Mouse (Mus musculus): Measurements from ENCODE around the gene Myo1e. TPM values are rescaled to one million over a fixed set of nuclear protein-coding genes. Genes with fewer than 3 reads are reported as not detected.
A peak's percentile ranks its signal among the peaks of the same experiment; 100 is the strongest.

Gene Myo1e
- polyA plus RNA-seq, 1 experiment from 2014 or later = 4.0 TPM

- Histone ChIP-seq H3K27ac (no peak overlapping the region), H3K9ac (no peak overlapping the region), H3K9me3 (replicated peaks) (no peaks in the 10 kb centered on the region), H3K4me3 (no peak overlapping the region), H3K27me3 (replicated peaks) (no peaks in the 10 kb centered on the region; the same call in 1 of the 2 replicates), H3K36me3 (no peaks in the 10 kb centered on the region), H3K4me2 (no peak overlapping the region), H3K4me1 (peaks cover 5% of the 10 kb centered on the region; the same call in 1 of the 2 replicates)
- ATAC-seq = no peak
- 65% methylated on average over 4 of the region's 4 CpGs for WGBS (ENCODE audit: insufficient replicate concordance)
Measured at GRCm38 (mm10) chr9:70226359-70226758, 19.2 kb downstream of the Myo1e start.

- H3K9ac ChIP-seq = no peak overlapping the region
- no peaks in the 10 kb centered on the region for H3K36me3 ChIP-seq
- H3K4me3 ChIP-seq = no peak overlapping the region
- no peaks in the 10 kb centered on the region for H3K4me1 ChIP-seq
- no peaks in the 10 kb centered on the region for H3K9me3 ChIP-seq (replicated peaks)
- H3K4me2 ChIP-seq = no peak overlapping the region
- no peak for ATAC-seq
- 66% methylated on average over 8 of the region's 8 CpGs for WGBS (ENCODE audit: insufficient replicate concordance)
- no peak overlapping the region for H3K27ac ChIP-seq
- no peaks in the 10 kb centered on the region; the same call in 1 of the 2 replicates for H3K27me3 ChIP-seq (replicated peaks)
Measured at GRCm38 (mm10) chr9:70229823-70230222, 22.7 kb downstream of the Myo1e start.

- no peak overlapping the region for H3K9ac ChIP-seq
- no peaks in the 10 kb centered on the region; the same call in 1 of the 2 replicates for H3K27me3 ChIP-seq (replicated peaks)
- no peaks in the 10 kb centered on the region for H3K9me3 ChIP-seq (replicated peaks)
- H3K36me3 ChIP-seq = no peaks in the 10 kb centered on the region
- no peaks in the 10 kb centered on the region for H3K4me1 ChIP-seq
- H3K4me3 ChIP-seq = no peak overlapping the region
- 67% methylated on average over 10 of the region's 10 CpGs for whole genome bisulfite sequencing (ENCODE audit: insufficient replicate concordance)
- no peak for ATAC-seq
- no peak overlapping the region for H3K4me2 ChIP-seq
- H3K27ac ChIP-seq = no peak overlapping the region
Measured at GRCm38 (mm10) chr9:70232044-70233010, 25.2 kb downstream of the Myo1e start.

GRCm38 (mm10) chr9:70237136-70237535 is 30.0 kb downstream of the Myo1e start:
- no peaks in the 10 kb centered on the region for H3K36me3 ChIP-seq
- H3K4me1 ChIP-seq = no peaks in the 10 kb centered on the region
- H3K4me3 ChIP-seq = no peak overlapping the region
- no peak overlapping the region for H3K27ac ChIP-seq
- no peak for ATAC-seq
- no peaks in the 10 kb centered on the region for H3K27me3 ChIP-seq (replicated peaks)
- H3K9me3 ChIP-seq (replicated peaks) = no peaks in the 10 kb centered on the region
- H3K4me2 ChIP-seq = no peak overlapping the region
- WGBS (ENCODE audit: insufficient replicate concordance) = 47% methylated on average over 3 of the region's 3 CpGs
- H3K9ac ChIP-seq = no peak overlapping the region

GRCm38 (mm10) chr9:70237561-70237960 is 30.4 kb downstream of the Myo1e start:
- H3K4me2 ChIP-seq = no peak overlapping the region
- ATAC-seq = no peak
- no peaks in the 10 kb centered on the region for H3K36me3 ChIP-seq
- H3K27me3 ChIP-seq (replicated peaks) = no peaks in the 10 kb centered on the region
- no peak overlapping the region for H3K4me3 ChIP-seq
- WGBS (ENCODE audit: insufficient replicate concordance) = 16% methylated on average over 2 of the region's 2 CpGs
- peaks cover 3% of the 10 kb centered on the region; the same call in 1 of the 2 replicates for H3K4me1 ChIP-seq
- no peak overlapping the region for H3K27ac ChIP-seq
- no peaks in the 10 kb centered on the region for H3K9me3 ChIP-seq (replicated peaks)
- no peak overlapping the region for H3K9ac ChIP-seq

GRCm38 (mm10) chr9:70238391-70238790 is 31.2 kb downstream of the Myo1e start:
- Histone ChIP-seq H3K27me3 (replicated peaks) (no peaks in the 10 kb centered on the region), H3K9ac (no peak overlapping the region), H3K4me3 (no peak overlapping the region), H3K4me2 (no peak overlapping the region), H3K36me3 (no peaks in the 10 kb centered on the region), H3K4me1 (peaks cover 8% of the 10 kb centered on the region; the same call in 1 of the 2 replicates), H3K9me3 (replicated peaks) (no peaks in the 10 kb centered on the region), H3K27ac (no peak overlapping the region)
- WGBS (ENCODE audit: insufficient replicate concordance) = 70% methylated on average over 6 of the region's 6 CpGs
- ATAC-seq = no peak

- Histone ChIP-seq H3K4me1 (peaks cover 8% of the 10 kb centered on the region; the same call in 1 of the 2 replicates), H3K36me3 (no peaks in the 10 kb centered on the region), H3K9ac (no peak overlapping the region), H3K27me3 (replicated peaks) (no peaks in the 10 kb centered on the region), H3K4me3 (no peak overlapping the region), H3K27ac (no peak overlapping the region), H3K9me3 (replicated peaks) (no peaks in the 10 kb centered on the region), H3K4me2 (no peak overlapping the region)
- no peak for ATAC-seq
- WGBS (ENCODE audit: insufficient replicate concordance) = 56% methylated on average over 3 of the region's 3 CpGs
Measured at GRCm38 (mm10) chr9:70239229-70239628, 32.1 kb downstream of the Myo1e start.

- Histone ChIP-seq H3K4me3 (no peak overlapping the region), H3K4me2 (no peak overlapping the region), H3K4me1 (peaks cover 8% of the 10 kb centered on the region; the same call in 1 of the 2 replicates), H3K27ac (peak overlapping the region; percentile 15; the same call in 1 of the 2 replicates), H3K9ac (no peak overlapping the region), H3K36me3 (no peaks in the 10 kb centered on the region), H3K9me3 (replicated peaks) (no peaks in the 10 kb centered on the region), H3K27me3 (replicated peaks) (no peaks in the 10 kb centered on the region)
- 74% methylated on average over 16 of the region's 16 CpGs for WGBS (ENCODE audit: insufficient replicate concordance)
- 0 out of 2 replicates have a peak, but pooled peaks have one; percentile 28 for ATAC-seq
Measured at GRCm38 (mm10) chr9:70240703-70241410, 33.7 kb downstream of the Myo1e start.

GRCm38 (mm10) chr9:70241411-70241961 is 34.3 kb downstream of the Myo1e start:
- Histone ChIP-seq H3K36me3 (no peaks in the 10 kb centered on the region), H3K4me3 (no peak overlapping the region), H3K27me3 (replicated peaks) (no peaks in the 10 kb centered on the region), H3K4me1 (peaks cover 8% of the 10 kb centered on the region; the same call in 1 of the 2 replicates), H3K9me3 (replicated peaks) (no peaks in the 10 kb centered on the region), H3K9ac (no peak overlapping the region), H3K4me2 (no peak overlapping the region), H3K27ac (peak overlapping the region; percentile 69)
- ATAC-seq = peak; percentile 50; the same call in 1 of the 2 replicates
- WGBS (ENCODE audit: insufficient replicate concordance) = 47% methylated on average over 8 of the region's 8 CpGs

GRCm38 (mm10) chr9:70242112-70242862 is 35.1 kb downstream of the Myo1e start:
- no peaks in the 10 kb centered on the region for H3K27me3 ChIP-seq (replicated peaks)
- no peaks in the 10 kb centered on the region for H3K9me3 ChIP-seq (replicated peaks)
- H3K9ac ChIP-seq = no peak overlapping the region
- no peaks in the 10 kb centered on the region for H3K36me3 ChIP-seq
- peak overlapping the region; percentile 69 for H3K27ac ChIP-seq
- H3K4me2 ChIP-seq = no peak overlapping the region
- peak; percentile 60 for ATAC-seq
- peaks cover 8% of the 10 kb centered on the region; the same call in 1 of the 2 replicates for H3K4me1 ChIP-seq
- WGBS (ENCODE audit: insufficient replicate concordance) = 48% methylated on average over 4 of the region's 4 CpGs
- no peak overlapping the region for H3K4me3 ChIP-seq

GRCm38 (mm10) chr9:70243241-70243640 is 36.1 kb downstream of the Myo1e start:
- peaks cover 8% of the 10 kb centered on the region; the same call in 1 of the 2 replicates for H3K4me1 ChIP-seq
- 61% methylated on average over 8 of the region's 8 CpGs for WGBS (ENCODE audit: insufficient replicate concordance)
- H3K4me3 ChIP-seq = no peak overlapping the region
- no peak overlapping the region for H3K4me2 ChIP-seq
- no peak for ATAC-seq
- no peak overlapping the region for H3K9ac ChIP-seq
- H3K9me3 ChIP-seq (replicated peaks) = no peaks in the 10 kb centered on the region
- H3K27me3 ChIP-seq (replicated peaks) = no peaks in the 10 kb centered on the region
- H3K27ac ChIP-seq = peak overlapping the region; percentile 69; the same call in 1 of the 2 replicates
- no peaks in the 10 kb centered on the region for H3K36me3 ChIP-seq

Measured in liver, embryonic 12.5 days (tissue).